Mouse (Mus musculus) left cerebral cortex, adult 11 months (tissue): ENCODE measurements at regions not wholly inside any gene's neighbourhood (a gene's known extent, or its start where the extent isn't known, plus 50 kb on each side); places are given as distances from the start of the nearest gene placed in this dataset.

Experiments used
- DNase-seq: peaks from one replicate; pipeline ENCODE4 v3.0.0; 2022; ENCODE audit warnings: low spot score

GRCm38 (mm10) chr13:53584504-53585130 is 111.7 kb upstream of the Msx2 start:
- DNase-seq = no peak

GRCm38 (mm10) chr13:53553876-53554577 is 81.2 kb upstream of the Msx2 start:
- no peak for DNase-seq

- DNase-seq = no peak
Measured at GRCm38 (mm10) chr13:53553192-53553875, 80.5 kb upstream of the Msx2 start.

- DNase-seq = no peak
Measured at GRCm38 (mm10) chr13:53548396-53548795, 75.5 kb upstream of the Msx2 start.

- DNase-seq = no peak
Measured at GRCm38 (mm10) chr13:53543291-53543690, 70.4 kb upstream of the Msx2 start.

GRCm38 (mm10) chr13:53539797-53540196 is 66.9 kb upstream of the Msx2 start:
- no peak for DNase-seq

GRCm38 (mm10) chr13:53537937-53538336 is 65.1 kb upstream of the Msx2 start:
- DNase-seq = no peak

- no peak for DNase-seq
Measured at GRCm38 (mm10) chr13:53535781-53536425, 63.0 kb upstream of the Msx2 start.

GRCm38 (mm10) chr13:53533738-53534137 is 60.9 kb upstream of the Msx2 start:
- no peak for DNase-seq

- DNase-seq = no peak
Measured at GRCm38 (mm10) chr13:53526880-53527279, 54.0 kb upstream of the Msx2 start.

- no peak for DNase-seq
Measured at GRCm38 (mm10) chr13:53522807-53523206, 49.9 kb upstream of the Msx2 start.
